Mouse (Mus musculus): ENCODE measurements around the gene Idi1. TPM values are rescaled to one million over a fixed set of nuclear protein-coding genes. Genes with fewer than 3 reads are reported as not detected.
A peak's percentile ranks its signal among the peaks of the same experiment; 100 is the strongest.
"Not testable (repeated sequence)": the region's sequence is repeated elsewhere in the genome, so short reads cannot be mapped to it uniquely, and the experiment has no call there.

Gene Idi1
- polyA plus RNA-seq, 1 experiment from 2014 or later = 73.0 TPM

GRCm38 (mm10) chr13:8860861-8861260, 24.4 kb upstream of the Idi1 start:
- Histone ChIP-seq H3K4me1 (no peaks in the 10 kb centered on the region), H3K4me2 (no peak overlapping the region), H3K4me3 (no peak overlapping the region), H3K27me3 (no peaks in the 10 kb centered on the region), H3K9me3 (no peaks in the 10 kb centered on the region), H3K27ac (no peak overlapping the region), H3K9ac (no peak overlapping the region), H3K36me3 (peaks cover 17% of the 10 kb centered on the region; the same call in 1 of the 2 replicates)
- ATAC-seq (ENCODE audit: borderline replicate concordance, extremely low read depth, low FRiP score, low TSS enrichment) = no peak
- WGBS = 86% methylated on average over 9 of the region's 9 CpGs

- Histone ChIP-seq H3K4me3 (no peak overlapping the region), H3K27me3 (no peaks in the 10 kb centered on the region), H3K27ac (no peak overlapping the region), H3K9me3 (no peaks in the 10 kb centered on the region), H3K9ac (no peak overlapping the region), H3K36me3 (peaks cover 7% of the 10 kb centered on the region; the same call in 1 of the 2 replicates), H3K4me2 (no peak overlapping the region), H3K4me1 (peaks cover 6% of the 10 kb centered on the region; the same call in 1 of the 2 replicates)
- 83% methylated on average over 3 of the region's 3 CpGs for WGBS
- ATAC-seq (ENCODE audit: borderline replicate concordance, extremely low read depth, low FRiP score, low TSS enrichment) = no peak
These were observed 20.3 kb upstream of the Idi1 start for GRCm38 (mm10) chr13:8864990-8865389.

GRCm38 (mm10) chr13:8866612-8867011, 18.7 kb upstream of the Idi1 start:
- no peak overlapping the region for H3K4me3 ChIP-seq
- H3K4me1 ChIP-seq = peaks cover 7% of the 10 kb centered on the region; the same call in 1 of the 2 replicates
- H3K9me3 ChIP-seq = no peaks in the 10 kb centered on the region
- 0 out of 2 replicates have a peak, but pooled peaks cover 2% of the 10 kb centered on the region for H3K36me3 ChIP-seq
- WGBS = 81% methylated on average over 7 of the region's 7 CpGs
- no peak overlapping the region for H3K9ac ChIP-seq
- H3K27me3 ChIP-seq = no peaks in the 10 kb centered on the region
- 0 out of 2 replicates have a peak overlapping the region, but pooled peaks have one; percentile 16 for H3K27ac ChIP-seq
- ATAC-seq (ENCODE audit: borderline replicate concordance, extremely low read depth, low FRiP score, low TSS enrichment) = no peak
- H3K4me2 ChIP-seq = no peak overlapping the region

GRCm38 (mm10) chr13:8869578-8870157, 15.6 kb upstream of the Idi1 start:
- peak overlapping the region; percentile 99; the same call in 1 of the 2 replicates for H3K27ac ChIP-seq
- ATAC-seq (ENCODE audit: borderline replicate concordance, extremely low read depth, low FRiP score, low TSS enrichment) = no peak
- no peaks in the 10 kb centered on the region for H3K27me3 ChIP-seq

GRCm38 (mm10) chr13:8870160-8870509, 15.2 kb upstream of the Idi1 start:
- WGBS = 4% methylated on average over 9 of the region's 9 CpGs
- H3K27me3 ChIP-seq = no peaks in the 10 kb centered on the region

More at GRCm38 (mm10) chr13:8869578-8870157, 15.6 kb upstream of the Idi1 start:
- peaks cover 10% of the 10 kb centered on the region; the same call in 1 of the 2 replicates for H3K4me1 ChIP-seq
- 0 out of 2 replicates have a peak, but pooled peaks cover 2% of the 10 kb centered on the region for H3K36me3 ChIP-seq
- WGBS = 44% methylated on average over 5 of the region's 5 CpGs
- H3K4me2 ChIP-seq = peak overlapping the region; percentile 64
- H3K9me3 ChIP-seq = no peaks in the 10 kb centered on the region
- peak overlapping the region; percentile 72 for H3K4me3 ChIP-seq
- H3K9ac ChIP-seq = peak overlapping the region; percentile 66

GRCm38 (mm10) chr13:8870510-8871313, 14.6 kb upstream of the Idi1 start:
- Histone ChIP-seq H3K27ac (peak overlapping the region; percentile 99), H3K36me3 (no peaks in the 10 kb centered on the region), H3K4me1 (peaks cover 10% of the 10 kb centered on the region; the same call in 1 of the 2 replicates), H3K9me3 (no peaks in the 10 kb centered on the region), H3K4me2 (peak overlapping the region; percentile 64), H3K9ac (peak overlapping the region; percentile 66), H3K4me3 (peak overlapping the region; percentile 72), H3K27me3 (no peaks in the 10 kb centered on the region)
- ATAC-seq (ENCODE audit: borderline replicate concordance, extremely low read depth, low FRiP score, low TSS enrichment) = peak; percentile 96
- WGBS = under 1% methylated on average over 57 of the region's 57 CpGs

More at GRCm38 (mm10) chr13:8870160-8870509, 15.2 kb upstream of the Idi1 start:
- H3K4me1 ChIP-seq = peaks cover 10% of the 10 kb centered on the region; the same call in 1 of the 2 replicates
- peak overlapping the region; percentile 64 for H3K4me2 ChIP-seq
- no peaks in the 10 kb centered on the region for H3K36me3 ChIP-seq
- ATAC-seq (ENCODE audit: borderline replicate concordance, extremely low read depth, low FRiP score, low TSS enrichment) = no peak
- no peaks in the 10 kb centered on the region for H3K9me3 ChIP-seq
- peak overlapping the region; percentile 72 for H3K4me3 ChIP-seq
- H3K27ac ChIP-seq = peak overlapping the region; percentile 99
- peak overlapping the region; percentile 66 for H3K9ac ChIP-seq

GRCm38 (mm10) chr13:8871314-8871962, 13.9 kb upstream of the Idi1 start, which contains the start of gene Wdr37:
Gene Wdr37, minus strand, starts transcription at chr13:8871909.
- Histone ChIP-seq H3K4me1 (peaks cover 10% of the 10 kb centered on the region; the same call in 1 of the 2 replicates), H3K36me3 (no peaks in the 10 kb centered on the region), H3K4me3 (peak within 1 kb of the TSS; percentile 72), H3K4me2 (peak within 1 kb of the TSS; percentile 64), H3K9me3 (no peaks in the 10 kb centered on the region), H3K9ac (peak within 1 kb of the TSS; percentile 66), H3K27me3 (no peaks in the 10 kb centered on the region), H3K27ac (peak within 1 kb of the TSS; percentile 99)
- peak; percentile 55 for ATAC-seq (ENCODE audit: borderline replicate concordance, extremely low read depth, low FRiP score, low TSS enrichment)
- WGBS = 1% methylated on average over 18 of the region's 18 CpGs

GRCm38 (mm10) chr13:8873776-8874175, 11.5 kb upstream of the Idi1 start:
- Histone ChIP-seq H3K9ac (no peak overlapping the region), H3K27me3 (no peaks in the 10 kb centered on the region), H3K4me1 (peaks cover 10% of the 10 kb centered on the region; the same call in 1 of the 2 replicates), H3K27ac (no peak overlapping the region), H3K4me2 (no peak overlapping the region), H3K36me3 (no peaks in the 10 kb centered on the region), H3K9me3 (no peaks in the 10 kb centered on the region), H3K4me3 (no peak overlapping the region)
- ATAC-seq (ENCODE audit: borderline replicate concordance, extremely low read depth, low FRiP score, low TSS enrichment) = no peak
- 93% methylated on average over 1 of the region's 1 CpGs for WGBS

- H3K9me3 ChIP-seq = no peaks in the 10 kb centered on the region
- H3K4me3 ChIP-seq = no peak overlapping the region
- no peak overlapping the region for H3K9ac ChIP-seq
- H3K36me3 ChIP-seq = no peaks in the 10 kb centered on the region
- H3K27me3 ChIP-seq = no peaks in the 10 kb centered on the region
- ATAC-seq (ENCODE audit: borderline replicate concordance, extremely low read depth, low FRiP score, low TSS enrichment) = no peak
- 67% methylated on average over 3 of the region's 3 CpGs for WGBS
- no peak overlapping the region for H3K4me2 ChIP-seq
- H3K4me1 ChIP-seq = no peaks in the 10 kb centered on the region
- no peak overlapping the region for H3K27ac ChIP-seq
These were observed 3.7 kb upstream of the Idi1 start for GRCm38 (mm10) chr13:8881611-8882010.

GRCm38 (mm10) chr13:8883870-8884269, 1.4 kb upstream of the Idi1 start:
- H3K27ac ChIP-seq; H3K36me3 ChIP-seq; H3K9me3 ChIP-seq; ATAC-seq (ENCODE audit: borderline replicate concordance, extremely low read depth, low FRiP score, low TSS enrichment); H3K4me2 ChIP-seq; H3K9ac ChIP-seq; H3K4me1 ChIP-seq; H3K4me3 ChIP-seq; H3K27me3 ChIP-seq: not testable (repeated sequence)
- 69% methylated on average over 5 of the region's 5 CpGs for WGBS

- 0 out of 2 replicates have a peak, but pooled peaks cover 6% of the 10 kb centered on the region for H3K4me1 ChIP-seq
- peaks cover 17% of the 10 kb centered on the region for H3K36me3 ChIP-seq
- peak overlapping the region; percentile 62 for H3K4me3 ChIP-seq
- no peak for ATAC-seq (ENCODE audit: borderline replicate concordance, extremely low read depth, low FRiP score, low TSS enrichment)
- peak overlapping the region; percentile 63 for H3K9ac ChIP-seq
- no peaks in the 10 kb centered on the region for H3K9me3 ChIP-seq
- WGBS = 4% methylated on average over 9 of the region's 9 CpGs
- peak overlapping the region; percentile 92; the same call in 1 of the 2 replicates for H3K27ac ChIP-seq
- H3K27me3 ChIP-seq = no peaks in the 10 kb centered on the region
- peak overlapping the region; percentile 67 for H3K4me2 ChIP-seq
These were observed 872 bp downstream of the Idi1 start for GRCm38 (mm10) chr13:8886185-8886560.
